Mouse (Mus musculus): ENCODE results near the gene Pold4.

Pold4 gene

DNA sequence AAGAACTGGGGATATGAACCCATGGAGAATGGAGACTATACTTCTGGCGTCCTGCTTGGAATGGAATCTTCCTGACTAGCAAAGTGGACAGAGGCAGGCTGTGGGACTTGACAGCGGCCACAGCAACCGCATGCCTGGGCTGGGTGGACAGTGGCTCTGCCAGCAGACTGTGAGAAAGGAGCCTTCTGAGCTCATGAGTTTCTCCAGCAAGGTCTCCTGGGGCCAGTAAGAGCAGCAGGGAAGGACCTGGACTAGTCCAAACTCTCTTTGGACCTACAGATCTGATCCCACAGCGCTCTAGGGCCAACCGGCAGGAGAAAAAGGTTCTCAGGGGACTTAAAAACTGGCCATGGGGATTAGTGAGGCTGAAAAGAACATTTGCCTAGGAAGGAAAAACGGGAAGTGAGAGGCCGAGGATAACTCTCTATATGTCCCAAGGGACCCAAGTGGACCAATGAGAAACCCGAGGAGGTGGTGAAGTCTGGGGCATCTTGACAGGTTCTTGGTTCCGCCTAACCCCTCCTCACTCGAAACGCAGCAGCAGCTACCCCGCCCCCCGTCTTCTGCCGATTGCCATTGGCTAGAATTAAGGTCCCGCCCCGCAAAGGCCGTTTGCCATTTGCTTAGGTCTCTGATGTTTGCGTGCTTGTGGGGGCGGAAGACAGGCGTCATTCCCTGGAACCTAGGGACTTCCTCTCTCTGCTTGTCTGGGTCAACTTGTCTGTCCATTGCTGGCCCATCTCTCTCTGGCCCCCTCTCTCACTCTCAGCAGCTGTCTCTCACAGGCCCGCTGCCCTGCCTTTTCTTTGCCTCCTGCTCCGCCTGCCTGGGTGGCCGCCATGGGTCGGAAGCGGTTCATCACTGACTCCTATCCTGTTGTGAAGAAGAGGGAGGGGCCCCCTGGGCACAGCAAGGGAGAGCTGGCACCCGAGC is at the start of gene Pold4:
Gene Pold4 (plus strand): TSS at position 647 of the 933 bp plus-strand sequence.
- peak; percentile 99 to 100 for DNase-seq

DNA sequence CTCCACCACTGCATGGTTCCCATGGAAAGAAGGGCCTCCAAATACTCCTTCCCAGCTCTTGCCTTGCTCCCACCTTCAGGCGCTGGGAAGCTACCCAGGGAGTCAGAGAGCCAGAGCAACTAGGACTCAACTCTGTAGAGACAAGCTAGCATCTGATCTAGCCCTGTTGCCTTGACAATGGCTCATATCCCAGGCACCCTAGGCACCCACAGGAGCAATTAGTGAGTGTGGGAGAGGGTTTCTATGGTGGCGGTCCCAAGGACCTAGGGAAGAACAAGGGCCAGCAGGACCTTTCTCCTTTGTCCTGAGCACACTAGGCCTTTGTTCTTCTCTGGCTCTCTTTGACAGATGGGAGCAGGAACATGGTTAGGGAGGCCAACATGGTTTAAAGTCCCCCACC is 48.0 kb upstream of the Pold4 start:
- no peak for DNase-seq

GRCm38 (mm10) chr19:4184976-4185975 is 46.4 kb upstream of the Pold4 start:
- peak in 1 of 2 experiments; percentile 28 for DNase-seq

GRCm38 (mm10) chr19:4187303-4187702 is 44.4 kb upstream of the Pold4 start:
- no peak for DNase-seq

DNA sequence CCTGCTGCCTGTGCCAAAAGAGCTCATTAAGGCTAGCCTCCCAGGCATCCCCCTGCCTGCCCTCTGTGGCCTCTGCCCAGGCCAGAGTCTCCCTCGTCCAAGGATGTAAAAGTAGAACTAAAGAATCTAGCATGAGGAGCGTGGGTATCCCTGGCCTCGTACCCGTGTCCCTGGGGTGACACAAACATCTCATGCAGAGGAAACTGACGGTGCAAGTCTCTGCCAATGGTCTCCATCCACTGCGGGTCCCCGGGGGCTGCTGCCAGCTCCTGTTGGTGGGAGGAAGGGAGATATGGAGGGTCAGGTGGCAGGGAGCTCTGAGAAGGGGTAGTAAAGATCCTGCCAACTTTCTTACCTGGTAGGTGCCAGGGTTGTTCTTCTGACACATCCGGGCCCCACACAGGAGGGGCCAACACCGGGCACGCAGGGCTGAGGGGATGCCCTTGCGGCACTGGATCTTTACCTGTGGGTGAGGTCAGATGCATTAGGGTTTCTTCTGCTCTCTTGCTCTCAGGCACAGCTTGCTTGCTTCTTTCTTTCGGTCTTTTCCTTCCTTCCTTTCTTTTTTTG is 42.6 kb upstream of the Pold4 start:
- DNase-seq: no peak

GRCm38 (mm10) chr19:4190831-4191334 is 40.8 kb upstream of the Pold4 start, which contains the start of gene Tbc1d10c:
Tbc1d10c (minus strand) TSS chr19:4191284.
- peak in 1 of 2 experiments; percentile 69 for DNase-seq

DNA sequence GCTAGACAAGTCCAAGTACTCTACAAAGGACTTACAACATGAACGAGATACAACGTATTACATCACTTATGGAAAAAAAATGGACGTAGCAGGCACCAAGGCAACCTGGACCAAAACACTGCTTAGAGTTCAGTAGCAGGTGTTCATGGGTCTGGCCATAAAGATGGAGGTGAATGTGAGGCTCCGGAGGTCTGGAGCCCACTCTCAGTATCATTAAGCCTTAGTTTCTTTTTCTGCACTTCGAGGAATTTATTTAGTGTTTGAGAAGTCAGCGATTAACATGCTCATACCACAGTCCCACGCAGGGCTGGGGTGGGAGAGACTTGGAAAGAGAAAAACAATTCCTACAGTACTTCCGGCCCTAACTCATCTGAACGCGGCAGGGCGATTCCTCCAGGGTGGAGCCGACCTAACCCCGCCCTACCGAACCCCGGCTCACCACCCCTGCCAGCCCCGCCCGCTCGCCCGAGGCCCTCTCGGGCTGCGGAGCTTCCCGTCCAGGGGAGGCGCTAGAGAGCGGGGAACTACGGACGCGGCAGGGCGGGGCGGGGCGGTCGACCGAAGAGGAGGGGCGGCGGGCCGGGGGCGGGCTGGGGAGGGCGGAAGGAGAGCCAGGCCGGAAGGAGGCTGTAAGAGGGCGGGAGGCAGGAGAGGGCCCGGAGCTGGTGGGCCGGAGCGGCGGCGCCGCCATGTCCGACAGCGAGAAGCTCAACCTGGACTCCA is 40.0 kb upstream of the Pold4 start, which contains the start of gene Ppp1ca:
Gene Ppp1ca (plus strand): TSS at position 538 of the 723 bp plus-strand sequence.
- DNase-seq: peak; percentile 97 to 98

- DNase-seq: no peak
These were observed 39.3 kb upstream of the Pold4 start for GRCm38 (mm10) chr19:4192251-4192985.

DNA sequence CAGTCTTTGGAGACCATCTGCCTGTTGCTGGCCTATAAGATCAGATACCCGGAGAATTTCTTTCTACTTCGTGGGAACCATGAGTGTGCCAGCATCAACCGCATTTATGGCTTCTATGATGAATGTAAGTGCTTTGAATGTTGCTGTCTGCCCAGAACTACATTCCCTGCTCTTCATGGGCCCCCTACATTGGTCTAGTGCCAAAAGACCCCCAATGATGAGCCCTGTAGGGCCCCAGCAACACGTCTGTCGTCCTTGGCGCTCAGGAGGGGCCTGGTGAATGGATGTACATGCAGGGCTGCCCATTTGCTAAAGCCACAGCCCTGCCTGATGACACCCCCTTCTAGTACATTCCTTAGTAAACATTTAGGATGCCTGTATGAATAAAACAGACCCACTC is 38.6 kb upstream of the Pold4 start:
- DNase-seq: no peak

- no peak for DNase-seq
These were observed 37.5 kb upstream of the Pold4 start for GRCm38 (mm10) chr19:4194021-4194724.

DNA sequence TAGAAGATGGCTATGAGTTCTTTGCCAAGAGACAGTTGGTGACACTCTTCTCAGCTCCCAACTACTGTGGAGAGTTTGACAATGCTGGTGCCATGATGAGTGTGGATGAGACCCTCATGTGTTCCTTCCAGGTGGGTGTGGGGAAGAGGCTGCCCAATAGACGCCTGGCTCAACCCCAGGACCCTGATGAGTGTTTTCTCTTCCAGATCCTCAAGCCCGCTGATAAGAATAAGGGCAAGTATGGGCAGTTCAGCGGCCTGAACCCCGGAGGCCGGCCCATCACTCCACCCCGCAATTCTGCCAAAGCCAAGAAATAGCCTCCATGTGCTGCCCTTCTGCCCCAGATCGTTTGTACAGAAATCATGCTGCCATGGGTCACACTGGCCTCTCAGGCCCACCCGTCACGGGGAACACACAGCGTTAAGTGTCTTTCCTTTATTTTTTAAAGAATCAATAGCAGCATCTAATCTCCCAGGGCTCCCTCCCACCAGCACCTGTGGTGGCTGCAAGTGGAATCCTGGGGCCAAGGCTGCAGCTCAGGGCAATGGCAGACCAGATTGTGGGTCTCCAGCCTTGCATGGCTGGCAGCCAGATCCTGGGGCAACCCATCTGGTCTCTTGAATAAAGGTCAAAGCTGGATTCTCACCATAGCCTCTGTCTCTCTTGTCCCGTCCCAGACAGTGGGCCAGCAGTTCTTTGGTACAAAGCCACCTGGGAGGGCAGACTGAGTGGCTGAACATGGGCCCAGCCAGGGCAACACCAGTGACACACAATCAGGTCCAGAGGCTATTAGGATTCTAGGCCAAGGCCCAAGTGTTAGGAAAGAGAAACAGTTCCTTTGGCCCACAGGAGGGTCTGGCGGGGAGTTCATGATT is 36.7 kb upstream of the Pold4 start:
- DNase-seq: peak in 1 of 2 experiments; percentile 30

GRCm38 (mm10) chr19:4196048-4196447 is 35.7 kb upstream of the Pold4 start:
- no peak for DNase-seq

- DNase-seq: peak in 1 of 2 experiments; percentile 67
These were observed 35.2 kb upstream of the Pold4 start for GRCm38 (mm10) chr19:4196548-4196947.

DNA sequence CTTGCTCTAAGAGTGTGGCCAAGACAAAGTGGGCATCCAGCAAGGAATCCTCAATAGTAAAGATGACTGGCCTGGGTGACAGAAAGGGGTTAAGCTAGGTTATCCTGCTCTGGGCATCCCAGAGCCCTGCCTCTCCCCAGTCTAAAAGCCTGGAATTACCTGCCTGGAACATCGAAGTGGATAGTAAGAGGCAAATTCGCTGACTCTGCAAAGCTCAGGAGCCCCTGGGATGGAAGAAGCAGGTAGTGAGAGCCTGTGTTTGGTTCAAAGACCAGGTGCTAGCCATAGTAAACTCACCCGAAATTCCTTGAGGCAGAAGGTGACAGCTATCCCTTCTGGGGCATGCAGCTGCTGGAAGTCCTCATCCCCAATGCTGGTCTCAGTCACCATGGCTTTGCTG is 34.5 kb upstream of the Pold4 start:
- DNase-seq: no peak

DNA sequence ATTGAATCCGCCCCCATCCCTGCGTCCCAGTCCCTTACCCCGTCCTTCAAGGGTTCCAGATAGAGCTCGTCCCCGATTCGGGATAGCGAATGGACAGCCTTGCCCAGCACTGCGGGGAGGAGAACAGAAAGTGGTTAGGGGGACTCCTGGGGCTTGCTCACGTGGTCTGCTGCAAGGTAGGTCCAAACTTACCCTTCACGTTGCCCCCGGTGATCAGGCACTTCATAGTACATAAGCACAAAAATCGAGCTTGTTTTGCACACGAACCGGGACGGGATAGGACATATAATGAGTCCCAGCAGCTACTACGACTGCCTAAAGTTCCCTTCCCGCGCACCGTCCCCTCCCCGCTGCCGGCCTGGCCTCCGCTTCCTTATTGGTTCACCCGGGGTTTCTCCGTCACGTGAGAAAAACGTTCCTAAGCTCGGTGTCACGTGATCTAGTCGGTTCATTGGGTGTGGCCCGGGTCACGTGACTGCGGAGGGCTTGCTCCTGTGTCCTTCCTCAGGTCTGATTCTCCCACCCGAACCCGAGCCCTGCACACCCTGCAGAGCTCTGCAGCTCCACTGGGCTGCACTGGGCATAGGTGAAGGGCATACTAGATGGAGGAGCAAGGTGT is 30.3 kb upstream of the Pold4 start, which contains the start of gene Rad9a:
Gene Rad9a (minus strand): TSS at position 372 of the 619 bp plus-strand sequence.
- peak; percentile 99 for DNase-seq

DNA sequence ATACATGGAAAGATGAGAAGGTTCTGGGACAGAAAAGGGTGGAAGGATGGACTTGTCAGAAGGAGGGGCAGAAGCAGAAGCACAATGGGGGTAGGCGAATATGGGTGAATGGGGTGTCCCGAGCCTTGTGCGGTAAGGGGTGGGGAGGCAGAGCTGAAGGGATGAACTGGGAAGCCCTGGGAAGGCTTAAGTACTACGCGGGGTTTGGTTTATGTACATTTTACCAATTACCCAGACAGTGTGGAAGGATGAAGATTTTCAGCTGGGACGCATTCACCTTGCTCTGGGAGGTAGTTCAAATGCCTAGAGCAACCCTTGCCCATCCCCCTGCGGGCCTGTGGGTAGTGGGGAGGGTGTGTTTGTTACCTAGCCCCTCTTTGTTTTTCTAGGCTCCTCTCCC is 29.6 kb upstream of the Pold4 start:
- DNase-seq: no peak

- DNase-seq: no peak
These were observed 28.6 kb upstream of the Pold4 start for GRCm38 (mm10) chr19:4203148-4203547.

DNA sequence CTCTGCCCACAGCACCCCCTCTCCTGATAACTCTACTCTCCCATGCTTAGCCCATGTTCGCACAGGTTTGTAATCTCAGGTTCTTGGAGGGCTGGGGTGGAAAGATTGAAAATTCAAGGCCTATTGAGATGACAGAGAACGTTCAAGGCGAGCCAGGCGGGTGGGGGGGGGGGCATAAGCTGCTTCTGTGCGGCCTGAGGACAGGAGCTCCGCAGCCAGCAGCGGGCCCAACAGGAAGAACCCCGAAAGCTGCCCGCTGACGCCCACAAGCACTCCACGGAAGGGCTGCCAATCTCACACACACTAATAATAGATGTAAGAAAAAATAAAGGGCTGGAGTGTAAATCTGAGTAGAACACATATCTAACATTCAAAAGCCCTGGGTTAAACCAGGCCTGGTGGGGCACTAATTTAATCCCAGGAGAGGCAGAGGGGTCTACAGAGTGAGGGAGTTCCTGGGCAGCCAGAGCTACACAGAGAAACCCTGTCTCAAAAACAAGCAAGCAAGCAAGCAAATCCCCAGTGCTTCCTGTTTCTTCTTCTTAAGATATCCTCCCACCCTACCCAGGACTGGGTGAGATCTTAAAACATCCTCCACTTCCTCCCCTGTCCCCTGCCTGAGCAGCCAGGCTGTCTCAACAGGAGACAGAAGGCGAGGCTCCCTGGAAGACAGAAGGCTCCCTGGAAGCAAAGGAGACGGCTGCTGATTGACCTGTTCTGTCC is 27.9 kb upstream of the Pold4 start:
- no peak for DNase-seq

Measured in kidney, postnatal 25 days (tissue).